Mouse (Mus musculus) heart, embryonic 16.5 days (tissue): ENCODE data around the gene Ccdc177. TPM values are rescaled to one million over a fixed set of nuclear protein-coding genes. Genes with fewer than 3 reads are reported as not detected.

Source experiments
- ATAC-seq: fragments of 200-750 bp; cut with Nextera tagmentation; replicated peaks from 2 replicates; pipeline ENCODE4 v1.8.0; 2017; ENCODE audit warnings: moderate number of reproducible peaks; ENCODE audit not compliant: insufficient read depth, low FRiP score; ENCODE audit errors: extremely low read depth
- H3K27ac ChIP-seq: fragments of 300-500 bp; sonication (generic); 2 replicates; pipeline ENCODE4 v1.5.1; 2014; ENCODE audit warnings: mild to moderate bottlenecking, low read length, control low read depth, moderate library complexity
- H3K27me3 ChIP-seq: fragments of 300-500 bp; sonication (generic); 2 replicates; pipeline ENCODE4 v1.6.1; 2014; ENCODE audit warnings: low read length, mixed read lengths; ENCODE audit not compliant: control insufficient read depth, insufficient read depth
- H3K36me3 ChIP-seq: fragments of 300-500 bp; sonication (generic); 2 replicates; pipeline ENCODE4 v1.6.1; 2014; ENCODE audit not compliant: control insufficient read depth, insufficient read depth
- H3K4me1 ChIP-seq: fragments of 300-500 bp; sonication (generic); 2 replicates; pipeline ENCODE4 v1.6.1; 2014; ENCODE audit warnings: low read length, mixed read lengths; ENCODE audit not compliant: control insufficient read depth, insufficient read depth
- H3K4me2 ChIP-seq: fragments of 300-500 bp; sonication (generic); 2 replicates; pipeline ENCODE4 v1.6.1; 2014; ENCODE audit warnings: low read depth, mild to moderate bottlenecking, control low read depth, low read length
- H3K4me3 ChIP-seq: fragments of 300-500 bp; sonication (generic); 2 replicates; pipeline ENCODE4 v1.5.1; 2014; ENCODE audit warnings: mild to moderate bottlenecking, control low read depth, low read length
- H3K9ac ChIP-seq: fragments of 300-500 bp; sonication (generic); 2 replicates; pipeline ENCODE4 v1.6.1; 2014; ENCODE audit warnings: low read length, control low read depth
- H3K9me3 ChIP-seq: fragments of 300-500 bp; sonication (generic); replicated peaks from 2 replicates; pipeline ENCODE4 v1.6.1; 2016; ENCODE audit warnings: low read length; ENCODE audit not compliant: control insufficient read depth
- WGBS: fragments of 180-500 bp; shearing (Covaris S2); extraction: QIAGEN DNeasy Blood & Tissue Kit; methylation state at CpG from one replicate; pipeline ENCODE4 v1.1.7; 2014; 5-methylcytosine and 5-hydroxymethylcytosine counted together
- polyA plus RNA-seq: library from polyadenylated mRNA; unstranded; fragments of >200 nt; fragmentation: Nextera tagmentation; extraction: Ambion mirVana; gene quantifications from 2 replicates; pipeline ENCODE4 v1.2.1, GENCODE M21; 2015

The Ccdc177 gene
- polyA plus RNA-seq, 1 experiment from 2014 or later: not detected

DNA sequence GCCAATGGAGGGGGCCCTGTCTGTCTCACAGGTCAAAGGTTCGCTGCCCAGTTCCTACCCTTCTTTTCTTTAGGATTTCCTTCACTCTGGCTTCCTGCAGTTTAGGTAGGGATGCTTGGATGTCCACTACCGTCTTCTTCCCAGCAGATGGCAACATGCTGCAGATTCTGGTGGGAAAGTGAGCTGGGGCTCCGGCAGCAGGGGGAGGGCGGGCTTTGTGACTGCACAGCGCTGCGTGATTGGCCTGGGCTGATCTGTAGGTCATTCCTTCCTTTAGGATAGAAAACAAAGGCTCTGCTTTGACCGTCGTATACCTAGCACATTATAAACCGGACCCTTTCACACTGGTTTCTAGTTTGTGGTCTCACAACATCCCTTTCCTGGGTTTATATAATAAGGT is 29.9 kb downstream of the Ccdc177 start:
- H3K9me3 ChIP-seq: no peaks in the 10 kb centered on the region
- peak overlapping the region; percentile 49; the same call in 1 of the 2 replicates for H3K4me2 ChIP-seq
- H3K36me3 ChIP-seq: no peaks in the 10 kb centered on the region
- ATAC-seq: peak; percentile 79; the same call in 1 of the 2 replicates
- WGBS: 8% methylated on average over 9 of the region's 9 CpGs
- H3K27me3 ChIP-seq: peaks cover 5% of the 10 kb centered on the region; the same call in 1 of the 2 replicates
- H3K4me1 ChIP-seq: no peaks in the 10 kb centered on the region
- no peak overlapping the region for H3K27ac ChIP-seq
- H3K4me3 ChIP-seq: no peak overlapping the region
- H3K9ac ChIP-seq: no peak overlapping the region

DNA sequence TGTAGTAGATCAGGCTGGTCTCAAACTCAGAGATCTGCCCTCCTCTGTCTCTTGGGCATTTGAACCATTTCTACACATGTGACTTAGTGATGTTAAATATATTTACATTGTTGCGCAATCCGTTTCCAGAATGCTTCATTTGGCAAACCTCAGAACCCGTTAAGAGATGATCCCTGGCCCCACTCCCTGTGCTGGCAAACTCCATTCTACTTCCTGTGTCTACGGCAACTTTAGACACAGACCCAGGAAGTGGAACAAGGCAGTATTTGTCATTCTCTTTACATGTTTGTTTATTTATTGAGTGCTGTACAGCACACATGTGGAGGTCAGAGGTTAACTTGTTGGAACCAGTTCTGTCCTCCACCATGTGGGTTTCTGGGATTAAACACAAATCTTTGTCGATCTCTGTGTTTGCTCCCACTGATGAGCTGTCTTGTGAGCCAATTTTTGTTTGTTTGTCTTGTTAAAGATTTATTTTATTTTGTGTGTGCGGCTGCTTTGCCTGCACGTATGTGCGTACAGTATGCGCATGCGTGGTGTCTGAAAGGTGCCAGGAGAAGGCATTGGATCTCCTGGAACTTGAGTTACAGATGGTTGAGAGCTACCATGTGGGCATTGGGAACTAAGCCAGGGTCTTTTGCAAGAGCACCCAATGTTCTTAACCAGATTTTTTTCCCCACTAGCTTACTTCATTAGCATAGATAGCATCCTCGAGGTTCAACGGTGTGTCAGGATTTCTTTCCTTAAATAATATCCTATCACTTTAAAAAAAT is 30.5 kb downstream of the Ccdc177 start:
- peaks cover 9% of the 10 kb centered on the region; the same call in 1 of the 2 replicates for H3K27me3 ChIP-seq
- no peak overlapping the region for H3K27ac ChIP-seq
- H3K4me2 ChIP-seq: no peak overlapping the region
- ATAC-seq: no peak
- H3K36me3 ChIP-seq: no peaks in the 10 kb centered on the region
- 71% methylated on average over 12 of the region's 12 CpGs for WGBS
- H3K4me3 ChIP-seq: no peak overlapping the region
- no peaks in the 10 kb centered on the region for H3K4me1 ChIP-seq
- H3K9ac ChIP-seq: no peak overlapping the region
- no peaks in the 10 kb centered on the region for H3K9me3 ChIP-seq

DNA sequence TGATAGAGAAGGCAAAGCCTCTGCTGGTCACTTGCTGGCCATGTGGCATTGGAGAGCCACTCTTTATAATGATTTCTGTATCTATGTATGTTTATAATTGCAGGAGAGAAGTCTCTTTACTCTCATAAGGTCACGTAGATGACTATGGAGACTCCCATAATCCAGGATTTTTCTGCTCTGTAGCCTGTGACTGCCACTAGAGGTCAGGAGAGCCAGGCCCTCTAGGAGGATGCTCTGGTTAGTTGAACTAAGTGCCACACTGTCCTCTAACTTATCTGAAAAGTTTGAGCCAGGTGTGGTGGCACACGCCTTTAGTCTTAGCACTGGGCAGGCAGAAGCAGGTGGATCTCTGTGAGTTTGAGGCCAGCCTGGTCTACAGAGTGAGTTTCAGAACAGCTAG is 31.7 kb downstream of the Ccdc177 start:
- H3K36me3 ChIP-seq: no peaks in the 10 kb centered on the region
- no peak overlapping the region for H3K4me2 ChIP-seq
- no peak for ATAC-seq
- no peaks in the 10 kb centered on the region for H3K9me3 ChIP-seq
- H3K4me1 ChIP-seq: no peaks in the 10 kb centered on the region
- H3K9ac ChIP-seq: no peak overlapping the region
- peaks cover 9% of the 10 kb centered on the region; the same call in 1 of the 2 replicates for H3K27me3 ChIP-seq
- 43% methylated on average over 2 of the region's 2 CpGs for WGBS
- no peak overlapping the region for H3K4me3 ChIP-seq
- no peak overlapping the region for H3K27ac ChIP-seq

DNA sequence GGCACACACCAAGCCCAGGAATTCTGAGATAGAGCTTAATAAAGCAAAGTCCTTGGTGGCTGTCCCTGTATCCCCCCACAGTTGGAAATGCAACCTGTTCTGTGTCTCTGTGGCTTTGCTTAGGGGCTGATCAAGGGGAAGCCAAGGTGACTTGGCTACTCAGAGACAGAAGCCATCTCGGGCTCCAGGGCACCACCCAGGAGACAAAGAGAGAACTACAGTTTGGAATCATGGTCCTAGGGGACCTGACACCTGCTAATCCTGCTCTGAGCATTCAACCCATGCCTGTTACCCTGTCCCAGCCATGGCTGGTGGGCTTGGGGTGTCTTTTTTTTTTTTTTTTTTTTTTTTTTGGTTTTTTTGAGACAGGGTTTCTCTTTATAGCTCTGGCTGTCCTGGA is 32.3 kb downstream of the Ccdc177 start:
- Histone ChIP-seq H3K4me1 (no peaks in the 10 kb centered on the region), H3K9ac (no peak overlapping the region), H3K4me2 (no peak overlapping the region), H3K27me3 (peaks cover 9% of the 10 kb centered on the region; the same call in 1 of the 2 replicates), H3K36me3 (no peaks in the 10 kb centered on the region), H3K27ac (no peak overlapping the region), H3K9me3 (no peaks in the 10 kb centered on the region), H3K4me3 (no peak overlapping the region)
- 16% methylated on average over 1 of the region's 1 CpGs for WGBS
- ATAC-seq: no peak

DNA sequence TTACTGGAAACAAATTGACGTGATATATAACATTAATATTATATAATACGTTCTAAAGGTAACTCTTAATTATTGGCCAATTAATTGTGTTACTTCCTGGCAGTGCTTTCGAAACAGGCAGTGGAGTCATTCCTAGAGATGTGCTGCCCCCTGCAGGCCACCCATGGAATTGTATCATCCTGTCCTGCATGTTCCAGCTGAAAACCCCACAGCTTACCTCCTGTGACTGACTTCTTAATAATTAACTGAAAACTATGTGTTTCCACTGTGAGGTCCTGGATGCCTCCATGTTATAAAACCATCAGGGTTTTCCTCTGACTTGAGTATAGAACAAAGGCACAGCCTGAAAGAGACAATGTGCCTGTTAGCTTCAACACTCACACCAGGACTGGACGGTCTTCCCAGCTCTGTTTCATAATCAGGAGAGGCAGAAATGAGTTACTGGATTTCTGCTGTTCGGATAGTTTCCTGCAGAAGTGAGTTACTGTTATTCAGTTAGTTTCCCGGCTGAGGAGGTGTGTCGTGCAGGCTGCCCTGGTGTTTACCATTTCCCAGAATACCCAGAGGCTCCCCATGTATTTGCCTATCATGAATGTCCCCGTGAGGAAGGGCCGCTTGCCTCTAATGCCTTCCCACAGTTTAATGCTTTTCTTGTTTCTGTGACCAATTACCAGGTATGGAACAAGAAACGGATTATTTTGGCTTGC is 35.5 kb downstream of the Ccdc177 start:
- no peaks in the 10 kb centered on the region for H3K36me3 ChIP-seq
- 27% methylated on average over 10 of the region's 10 CpGs for WGBS
- no peak overlapping the region for H3K9ac ChIP-seq

DNA sequence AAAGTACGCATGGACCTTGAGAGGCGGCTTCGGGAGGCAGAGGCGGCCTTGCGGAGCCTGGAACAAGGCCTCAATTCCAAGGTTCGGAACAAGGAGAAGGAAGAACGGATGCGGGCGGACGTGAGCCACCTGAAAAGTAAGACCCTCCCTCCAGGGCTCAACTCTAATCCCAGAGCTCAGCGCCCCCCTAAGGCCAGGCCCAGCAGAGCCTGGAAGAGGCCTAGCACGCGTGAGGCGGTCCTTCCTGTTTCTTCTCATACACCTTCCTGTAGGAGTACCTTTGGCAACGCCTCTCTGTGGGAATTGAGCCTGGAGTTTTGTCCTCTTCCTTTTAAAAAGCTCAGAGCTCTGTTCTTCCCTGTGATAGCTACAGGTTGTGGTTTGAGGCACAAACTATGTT is 39.0 kb downstream of the Ccdc177 start:
- H3K4me2 ChIP-seq: no peak overlapping the region
- 81% methylated on average over 15 of the region's 15 CpGs for WGBS
- ATAC-seq: no peak
- H3K27me3 ChIP-seq: 0 out of 2 replicates have a peak, but pooled peaks cover 5% of the 10 kb centered on the region
- no peaks in the 10 kb centered on the region for H3K9me3 ChIP-seq
- H3K27ac ChIP-seq: no peak overlapping the region
- H3K4me1 ChIP-seq: peaks cover under 1% of the 10 kb centered on the region; the same call in 1 of the 2 replicates
- no peaks in the 10 kb centered on the region for H3K36me3 ChIP-seq
- no peak overlapping the region for H3K9ac ChIP-seq
- no peak overlapping the region for H3K4me3 ChIP-seq

More for the DNA sequence above, 35.5 kb downstream of the Ccdc177 start:
- peaks cover 9% of the 10 kb centered on the region; the same call in 1 of the 2 replicates for H3K27me3 ChIP-seq
- ATAC-seq: no peak
- no peaks in the 10 kb centered on the region for H3K9me3 ChIP-seq
- H3K27ac ChIP-seq: no peak overlapping the region
- H3K4me1 ChIP-seq: no peaks in the 10 kb centered on the region
- H3K4me3 ChIP-seq: no peak overlapping the region
- no peak overlapping the region for H3K4me2 ChIP-seq

DNA sequence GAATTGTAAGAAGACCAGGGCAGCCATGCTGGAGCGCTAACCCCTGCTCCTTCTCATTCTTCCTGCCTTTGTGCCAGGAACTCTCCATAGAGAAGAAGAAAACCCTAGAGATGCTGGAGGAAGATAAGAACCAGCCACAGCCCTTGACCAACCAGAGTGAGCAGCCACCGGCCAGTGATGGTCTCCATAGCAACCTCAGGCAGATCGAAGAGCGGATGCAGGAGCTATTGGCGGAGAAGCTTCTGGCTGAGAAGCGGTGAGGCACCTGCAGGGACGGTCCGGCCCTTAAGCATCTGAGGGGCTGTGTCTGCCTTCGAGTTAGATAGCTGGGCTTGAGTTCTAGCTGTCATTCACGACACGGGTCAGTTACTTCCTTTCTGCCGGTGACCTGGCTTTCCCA is 40.0 kb downstream of the Ccdc177 start:
- H3K27ac ChIP-seq: no peak overlapping the region
- no peak overlapping the region for H3K4me2 ChIP-seq
- ATAC-seq: no peak
- WGBS: 77% methylated on average over 12 of the region's 12 CpGs
- no peaks in the 10 kb centered on the region for H3K36me3 ChIP-seq
- peaks cover 9% of the 10 kb centered on the region for H3K4me1 ChIP-seq
- H3K4me3 ChIP-seq: no peak overlapping the region
- 0 out of 2 replicates have a peak, but pooled peaks cover 4% of the 10 kb centered on the region for H3K27me3 ChIP-seq
- H3K9ac ChIP-seq: no peak overlapping the region
- no peaks in the 10 kb centered on the region for H3K9me3 ChIP-seq

DNA sequence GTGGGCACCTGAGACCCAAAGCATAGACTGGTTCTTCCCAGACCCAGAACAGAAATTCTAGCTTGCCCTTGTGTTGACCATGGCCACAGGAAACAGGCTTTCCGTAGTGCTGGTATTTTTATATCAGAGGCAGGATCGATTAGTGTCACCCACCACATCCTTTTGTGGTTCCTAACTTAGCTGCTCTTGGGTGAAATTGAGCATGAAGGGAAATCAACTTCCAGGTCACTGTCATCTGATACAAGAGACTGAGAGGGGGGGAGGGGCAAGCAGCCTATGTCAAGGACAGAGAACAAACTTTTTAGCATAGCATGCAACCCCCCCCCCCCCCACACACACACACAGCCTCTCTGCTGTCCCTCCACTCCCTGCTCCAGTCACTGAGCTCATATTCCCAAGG is 41.3 kb downstream of the Ccdc177 start:
- H3K36me3 ChIP-seq: no peaks in the 10 kb centered on the region
- no peak overlapping the region for H3K9ac ChIP-seq
- peaks cover 13% of the 10 kb centered on the region for H3K4me1 ChIP-seq
- no peaks in the 10 kb centered on the region for H3K27me3 ChIP-seq
- no peak overlapping the region for H3K4me3 ChIP-seq
- H3K4me2 ChIP-seq: no peak overlapping the region
- H3K9me3 ChIP-seq: no peaks in the 10 kb centered on the region
- no peak for ATAC-seq
- no peak overlapping the region for H3K27ac ChIP-seq
- 64% methylated on average over 2 of the region's 2 CpGs for WGBS

DNA sequence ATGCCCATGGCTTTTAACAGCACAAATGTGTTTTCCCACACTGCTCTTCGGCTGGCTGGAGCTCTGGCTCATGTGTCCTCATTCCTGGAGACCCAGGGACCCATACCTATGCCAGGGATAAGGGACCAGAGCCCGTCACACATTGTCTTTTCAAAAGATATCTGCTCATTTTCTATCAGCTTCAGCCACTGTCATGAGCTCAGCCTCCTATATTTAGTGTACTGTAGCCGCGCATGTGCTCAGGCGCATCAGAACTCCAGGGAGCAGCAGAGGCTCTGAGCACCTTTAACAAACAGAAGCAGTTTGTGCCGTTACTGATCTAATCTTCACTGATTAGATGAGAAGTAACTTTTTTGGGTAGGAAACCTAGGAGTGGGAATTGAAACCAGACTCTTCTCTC is 44.6 kb downstream of the Ccdc177 start:
- Histone ChIP-seq H3K4me1 (peaks cover 13% of the 10 kb centered on the region), H3K27ac (peak overlapping the region; percentile 80), H3K36me3 (no peaks in the 10 kb centered on the region), H3K9me3 (no peaks in the 10 kb centered on the region), H3K4me3 (no peak overlapping the region), H3K27me3 (no peaks in the 10 kb centered on the region), H3K9ac (peak overlapping the region; percentile 27; the same call in 1 of the 2 replicates), H3K4me2 (no peak overlapping the region)
- ATAC-seq: peak; percentile 78; the same call in 1 of the 2 replicates
- WGBS: 32% methylated on average over 6 of the region's 6 CpGs
